8 mouse cellular contexts compared by ENCODE assay signal in the genomic region with DNA sequence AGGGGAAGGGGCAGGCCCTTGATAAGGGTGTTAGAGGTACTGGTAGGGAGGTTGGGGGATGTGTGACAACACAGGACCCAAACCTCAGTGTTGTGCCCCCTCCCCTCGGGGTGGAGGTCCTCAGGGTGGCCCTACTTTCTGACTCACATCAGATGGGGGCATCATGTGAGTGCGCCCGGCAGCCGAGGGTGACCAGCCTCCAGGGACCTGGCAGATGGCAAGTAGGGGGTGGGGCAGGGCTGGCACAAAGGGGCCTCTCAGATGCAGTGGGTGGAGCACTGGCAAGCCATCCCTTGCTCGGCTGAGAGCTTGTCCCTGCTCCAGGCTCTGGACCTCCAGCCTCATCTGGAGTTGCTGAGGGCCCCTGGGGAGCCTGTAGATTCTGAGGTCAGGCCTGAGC. TPM values are rescaled to one million over a fixed set of nuclear protein-coding genes. Genes with fewer than 3 reads are reported as not detected.
DNase-seq lines count a peak whose midpoint lies in the region; ATAC-seq and TF ChIP-seq lines count a peak whose summit lies in the region.

No protein-coding gene starts in this region.

- no peak for TF ChIP-seq CTCF in Patski (IDR thresholded peaks at IDR 0.05)

- peak overlapping the region; percentile 8; the same call in 1 of the 2 replicates for H3K27ac ChIP-seq in intestine, embryonic 16.5 days (ENCODE audit: low read length)
- H3K27ac ChIP-seq in intestine, embryonic 15.5 days = no peak overlapping the region
- peak overlapping the region; percentile 58; the same call in 1 of the 2 replicates for H3K27ac ChIP-seq in forebrain, embryonic 14.5 days (ENCODE audit: low read depth, low read length)

- no peak overlapping the region for H3K4me2 ChIP-seq in intestine, embryonic 16.5 days (ENCODE audit: low read depth, low read length)
- H3K4me2 ChIP-seq in intestine, embryonic 15.5 days (replicated peaks) = no peak overlapping the region
- peak overlapping the region; percentile 14; the same call in 1 of the 2 replicates for H3K4me2 ChIP-seq in forebrain, embryonic 14.5 days (ENCODE audit: low read length)

- WGBS in intestine, embryonic 16.5 days = 47% methylated on average over 5 of the region's 5 CpGs
- 50% methylated on average over 5 of the region's 5 CpGs for WGBS in intestine, embryonic 15.5 days
- 27% methylated on average over 5 of the region's 5 CpGs for WGBS in forebrain, embryonic 14.5 days

- no peaks in the 10 kb centered on the region for H3K27me3 ChIP-seq in intestine, embryonic 16.5 days (replicated peaks; ENCODE audit: control insufficient read depth, insufficient read depth, low read length)
- H3K27me3 ChIP-seq in intestine, embryonic 15.5 days (replicated peaks) = no peaks in the 10 kb centered on the region
- no peaks in the 10 kb centered on the region for H3K27me3 ChIP-seq in Patski
- H3K27me3 ChIP-seq in forebrain, embryonic 14.5 days (replicated peaks; ENCODE audit: control insufficient read depth, insufficient read depth, low read length) = no peaks in the 10 kb centered on the region

- no peak for ATAC-seq in intestine, embryonic 16.5 days
- no peak for ATAC-seq in intestine, embryonic 15.5 days
- peak; percentile 17 for ATAC-seq in Patski
- peak; percentile 75 for ATAC-seq in forebrain, embryonic 14.5 days
- ATAC-seq in neutrophil, adult 5-6 weeks (ENCODE audit: extremely low read depth, insufficient number of reproducible peaks, low FRiP score, poor library complexity, severe bottlenecking) = peak; percentile 3; the same call in 1 of the 2 replicates

- no peaks in the 10 kb centered on the region for H3K36me3 ChIP-seq in intestine, embryonic 16.5 days (ENCODE audit: control insufficient read depth, insufficient read depth, low read length)
- no peaks in the 10 kb centered on the region for H3K36me3 ChIP-seq in intestine, embryonic 15.5 days
- no peaks in the 10 kb centered on the region for H3K36me3 ChIP-seq in forebrain, embryonic 14.5 days (ENCODE audit: control insufficient read depth, insufficient read depth, low read length)

- H3K9ac ChIP-seq in intestine, embryonic 16.5 days (ENCODE audit: low read depth, low read length) = no peak overlapping the region
- H3K9ac ChIP-seq in intestine, embryonic 15.5 days = no peak overlapping the region
- H3K9ac ChIP-seq in forebrain, embryonic 14.5 days (ENCODE audit: low read length) = no peak overlapping the region; the same call in 1 of the 2 replicates

- in situ Hi-C loops in Patski (cut with MboI; ENCODE audit: low pct_unique_long_range_greater_than_20kb) = no loop called here

- H3K4me3 ChIP-seq in intestine, embryonic 16.5 days (ENCODE audit: low read length) = no peak overlapping the region
- no peak overlapping the region for H3K4me3 ChIP-seq in intestine, embryonic 15.5 days (replicated peaks)
- H3K4me3 ChIP-seq in forebrain, embryonic 14.5 days (ENCODE audit: low read depth, low read length) = no peak overlapping the region

- no peak for DNase-seq in Patski (ENCODE audit: low read depth, low spot score)
- peak; percentile 80 for DNase-seq in forebrain, embryonic 14.5 days (ENCODE audit: low spot score)
- peak; percentile 63 to 81 for DNase-seq in left cerebral cortex, postnatal 10 days (ENCODE audit: extremely low spot score in 1 of 2, low spot score in 2 of 2)
- no peak for DNase-seq in embryo, embryonic 9.5 days (ENCODE audit: extremely low spot score)
- no peak for DNase-seq in adrenal gland, postnatal 25 days

- CTCF ChIA-PET in Patski (lab: Charles Lee) = interaction anchor here (1.0 to 4.2 kb wide), 7 partner anchors 7 to 45 kb away, joined by 3 to 27 read pairs (median 4); no protein-coding TSS in a partner anchor

- POLR2A ChIA-PET in Patski (lab: Charles Lee) = interaction anchor here (1.1 to 5.4 kb wide), 3 partner anchors 8 to 32 kb away, joined by 4 to 46 read pairs (median 9); no protein-coding TSS in a partner anchor

- intact Hi-C loops in left cerebral cortex, postnatal 10 days (cut with DNase I) = no loop called here

- peaks cover 42% of the 10 kb centered on the region for H3K4me1 ChIP-seq in intestine, embryonic 16.5 days (ENCODE audit: control insufficient read depth, insufficient read depth, low read length)
- H3K4me1 ChIP-seq in intestine, embryonic 15.5 days (replicated peaks) = peaks cover 31% of the 10 kb centered on the region
- peaks cover 69% of the 10 kb centered on the region for H3K4me1 ChIP-seq in forebrain, embryonic 14.5 days (ENCODE audit: control insufficient read depth, insufficient read depth, low read length)

- H3K9me3 ChIP-seq in intestine, embryonic 16.5 days (ENCODE audit: control insufficient read depth, low read length) = no peaks in the 10 kb centered on the region
- H3K9me3 ChIP-seq in intestine, embryonic 15.5 days = no peaks in the 10 kb centered on the region
- no peaks in the 10 kb centered on the region for H3K9me3 ChIP-seq in forebrain, embryonic 14.5 days (replicated peaks; ENCODE audit: control insufficient read depth, low read length)

RNA-seq across cellular contexts. Expression of a gene that starts 12.1 kb away (rescaled TPM):
- polyA plus RNA-seq in intestine, embryonic 16.5 days (2015; fragmentation: Nextera tagmentation; extraction: Ambion mirVana) = 24.4 and 26.8 TPM in 2 replicates
- polyA plus RNA-seq in intestine, embryonic 15.5 days (2015; fragmentation: Nextera tagmentation; extraction: Ambion mirVana) = 22.4 and 23.8 TPM in 2 replicates
- polyA plus RNA-seq in Patski (2021) = 294 TPM
- 145 and 157 TPM in 2 replicates for polyA plus RNA-seq in forebrain, embryonic 14.5 days (2014; fragmentation: Nextera tagmentation; extraction: Ambion mirVana)
- total RNA-seq in left cerebral cortex, postnatal 10 days (2021) = 100 to 1,000 TPM; 122 to 128 TPM
- 2.2 and 2.3 TPM in 2 replicates for total RNA-seq in neutrophil, adult 5-6 weeks (2017)
- total RNA-seq in adrenal gland, postnatal 25 days (2021) = 11.7 and 20.7 TPM in 2 replicates

RNA-seq across cellular contexts. Expression of a gene that starts 30.8 kb away (rescaled TPM):
- 3.0 and 3.6 TPM in 2 replicates for polyA plus RNA-seq in intestine, embryonic 16.5 days (2015; fragmentation: Nextera tagmentation; extraction: Ambion mirVana)
- 3.4 and 3.5 TPM in 2 replicates for polyA plus RNA-seq in intestine, embryonic 15.5 days (2015; fragmentation: Nextera tagmentation; extraction: Ambion mirVana)
- 0.31 TPM for polyA plus RNA-seq in Patski (2021)
- polyA plus RNA-seq in forebrain, embryonic 14.5 days (2014; fragmentation: Nextera tagmentation; extraction: Ambion mirVana) = 1.2 TPM in 2 replicates
- total RNA-seq in left cerebral cortex, postnatal 10 days (2021) = under 1 TPM; 0.22 to 0.32 TPM
- total RNA-seq in neutrophil, adult 5-6 weeks (2017) = 21.5 and 23.4 TPM in 2 replicates
- total RNA-seq in adrenal gland, postnatal 25 days (2021) = 3.0 and 4.2 TPM in 2 replicates

Comparison
In these comparisons a context has a peak if more than half of its experiments do, and no peak if none do; other contexts are left out.
1. ATAC-seq: peak in Patski (single experiment), forebrain, embryonic 14.5 days (single experiment) and neutrophil, adult 5-6 weeks (single experiment); none in intestine, embryonic 16.5 days (single experiment) and intestine, embryonic 15.5 days (single experiment).
2. DNase-seq: peak in forebrain, embryonic 14.5 days (single experiment) and left cerebral cortex, postnatal 10 days (2 of 2); none in Patski (single experiment), embryo, embryonic 9.5 days (single experiment) and adrenal gland, postnatal 25 days (single experiment).